In genomic region chr13:46979836-46980490, GRCm38 (mm10) we compare ENCODE assay signal across 12 mouse cellular contexts. TPM values are rescaled to one million over a fixed set of nuclear protein-coding genes. Genes with fewer than 3 reads are reported as not detected.
A peak's percentile ranks its signal among the peaks of the same experiment; 100 is the strongest.
DNase-seq lines count a peak whose midpoint lies in the region; ATAC-seq and TF ChIP-seq lines count a peak whose summit lies in the region.
"Had no signal": no experiment of that assay in that cellular context is flagged by ENCODE, and none has a peak within 500 bp of the region (broad histone marks: within the 10 kb centered on the region; RNA-seq: fewer than 3 reads in every experiment).

No protein-coding gene starts in this region.

- TF ChIP-seq EP300 in liver, postnatal 0 days (IDR thresholded peaks at IDR 0.05; ENCODE audit: low read depth) = no peak

- TF ChIP-seq CTCF in gastrocnemius, adult 2 months (IDR thresholded peaks at IDR 0.05) = no peak
- TF ChIP-seq CTCF in liver, postnatal 0 days (IDR thresholded peaks at IDR 0.05; ENCODE audit: low read depth) = no peak

- peak; percentile 59 for ATAC-seq in intestine, embryonic 16.5 days
- peak; percentile 23; the same call in 1 of the 2 replicates for ATAC-seq in megakaryocyte progenitor cell, adult 5-6 weeks (replicated peaks; ENCODE audit: poor library complexity)
- no peak for ATAC-seq in monocyte, adult 5-6 weeks (replicated peaks; ENCODE audit: insufficient number of reproducible peaks, low FRiP score, low TSS enrichment, poor library complexity, severe bottlenecking)
- no peak for ATAC-seq in neural tube, embryonic 15.5 days (ENCODE audit: low FRiP score)
- ATAC-seq in liver, postnatal 0 days = no peak
- ATAC-seq: forebrain, embryonic 16.5 days; midbrain, embryonic 15.5 days; Patski had no signal

- H3K27ac ChIP-seq in gastrocnemius, adult 2 months = peak overlapping the region; percentile 68
- H3K27ac ChIP-seq in intestine, embryonic 16.5 days (ENCODE audit: low read length) = peak overlapping the region; percentile 7; the same call in 1 of the 2 replicates
- H3K27ac ChIP-seq in neural tube, embryonic 15.5 days (replicated peaks) = no peak overlapping the region
- H3K27ac ChIP-seq in liver, postnatal 0 days (ENCODE audit: low read depth) = no peak overlapping the region
- H3K27ac ChIP-seq: midbrain, embryonic 15.5 days had no signal

- peaks cover 9% of the 10 kb centered on the region for H3K4me1 ChIP-seq in intestine, embryonic 16.5 days (ENCODE audit: control insufficient read depth, insufficient read depth, low read length)
- peaks cover 8% of the 10 kb centered on the region; the same call in 1 of the 2 replicates for H3K4me1 ChIP-seq in neural tube, embryonic 15.5 days
- H3K4me1 ChIP-seq in liver, postnatal 0 days (ENCODE audit: insufficient read depth) = no peaks in the 10 kb centered on the region

- no peaks in the 10 kb centered on the region for H3K36me3 ChIP-seq in intestine, embryonic 16.5 days (ENCODE audit: control insufficient read depth, insufficient read depth, low read length)
- no peaks in the 10 kb centered on the region for H3K36me3 ChIP-seq in neural tube, embryonic 15.5 days
- H3K36me3 ChIP-seq in liver, postnatal 0 days (replicated peaks; ENCODE audit: insufficient read depth, low read length) = no peaks in the 10 kb centered on the region
- H3K36me3 ChIP-seq: midbrain, embryonic 15.5 days had no signal

- H3K27me3 ChIP-seq in intestine, embryonic 16.5 days (replicated peaks; ENCODE audit: control insufficient read depth, insufficient read depth, low read length) = no peaks in the 10 kb centered on the region
- no peaks in the 10 kb centered on the region for H3K27me3 ChIP-seq in neural tube, embryonic 15.5 days (replicated peaks)
- H3K27me3 ChIP-seq in liver, postnatal 0 days (ENCODE audit: insufficient read depth, low read length) = no peaks in the 10 kb centered on the region
- H3K27me3 ChIP-seq: midbrain, embryonic 15.5 days; Patski had no signal

- 34% methylated on average over 13 of the region's 13 CpGs for WGBS in intestine, embryonic 16.5 days
- WGBS in neural tube, embryonic 15.5 days = 81% methylated on average over 13 of the region's 13 CpGs
- WGBS in liver, postnatal 0 days (ENCODE audit: insufficient replicate concordance) = 23% methylated on average over 13 of the region's 13 CpGs

- H3K9me3 ChIP-seq in intestine, embryonic 16.5 days (ENCODE audit: control insufficient read depth, low read length) = no peaks in the 10 kb centered on the region
- no peaks in the 10 kb centered on the region for H3K9me3 ChIP-seq in neural tube, embryonic 15.5 days (replicated peaks)
- H3K9me3 ChIP-seq in liver, postnatal 0 days (ENCODE audit: low read length) = no peaks in the 10 kb centered on the region
- H3K9me3 ChIP-seq: midbrain, embryonic 15.5 days had no signal

- H3K4me3 ChIP-seq in gastrocnemius, adult 2 months = no peak overlapping the region
- H3K4me3 ChIP-seq in intestine, embryonic 16.5 days (ENCODE audit: low read length) = no peak overlapping the region
- H3K4me3 ChIP-seq in neural tube, embryonic 15.5 days (replicated peaks) = no peak overlapping the region
- H3K4me3 ChIP-seq in liver, postnatal 0 days (ENCODE audit: low read depth, low read length) = no peak overlapping the region
- H3K4me3 ChIP-seq: midbrain, embryonic 15.5 days had no signal

- no peak overlapping the region for H3K9ac ChIP-seq in intestine, embryonic 16.5 days (ENCODE audit: low read depth, low read length)
- no peak overlapping the region for H3K9ac ChIP-seq in neural tube, embryonic 15.5 days (replicated peaks)
- H3K9ac ChIP-seq in liver, postnatal 0 days (replicated peaks) = no peak overlapping the region
- H3K9ac ChIP-seq: midbrain, embryonic 15.5 days had no signal

- DNase-seq in gastrocnemius, adult 2 months = peak; percentile 25
- no peak for DNase-seq in gastrocnemius, postnatal 4 days (ENCODE audit: low spot score in 2 of 2)
- DNase-seq in heart, adult 8-10 months (ENCODE audit: low spot score) = peak; percentile 53
- DNase-seq in liver, postnatal 0 days = no peak
- DNase-seq: liver had no signal

- no peak overlapping the region for H3K4me2 ChIP-seq in intestine, embryonic 16.5 days (ENCODE audit: low read depth, low read length)
- no peak overlapping the region for H3K4me2 ChIP-seq in neural tube, embryonic 15.5 days
- H3K4me2 ChIP-seq in liver, postnatal 0 days (ENCODE audit: low read depth, low read length) = no peak overlapping the region
- H3K4me2 ChIP-seq: midbrain, embryonic 15.5 days had no signal

- intact Hi-C loops in gastrocnemius, adult 2 months (cut with DNase I) = no loop called here

RNA-seq across cellular contexts. Expression of gene Nhlrc1, which starts 34.7 kb away (rescaled TPM):
- total RNA-seq in gastrocnemius, adult 2 months (2021) = 1 to 10 TPM; 4.5 to 5.4 TPM
- total RNA-seq in gastrocnemius, postnatal 4 days (2021) = 1 to 10 TPM; 3.6 to 3.8 TPM
- 1 to 10 TPM; 6.5 to 7.1 (median 6.7) TPM for total RNA-seq in heart, adult 8-10 months (2022)
- polyA plus RNA-seq in intestine, embryonic 16.5 days (2015; fragmentation: Nextera tagmentation; extraction: Ambion mirVana) = 2.9 and 3.1 TPM in 2 replicates
- 2.1 and 2.2 TPM in 2 replicates for total RNA-seq in megakaryocyte progenitor cell, adult 5-6 weeks (2015)
- 2.2 and 4.8 TPM in 2 replicates for total RNA-seq in megakaryocyte progenitor cell, adult 5-6 weeks (2017)
- 0.38 to 0.68 TPM in 2 of 3 replicates, not detected in the other for total RNA-seq in monocyte, adult 5-6 weeks (2017)
- 13.3 and 16.7 TPM in 2 replicates for polyA plus RNA-seq in neural tube, embryonic 15.5 days (2015; fragmentation: Nextera tagmentation; extraction: Ambion mirVana)
- polyA plus RNA-seq in liver, postnatal 0 days (2015; fragmentation: Nextera tagmentation; extraction: Ambion mirVana) = 0.95 TPM in 2 replicates

RNA-seq across cellular contexts. Expression of gene Kif13a, which starts 50.3 kb away (rescaled TPM):
- total RNA-seq in gastrocnemius, adult 2 months (2021) = 10 to 100 TPM; 90.6 to 92.3 TPM
- 10 to 100 TPM; 61.0 to 67.1 TPM for total RNA-seq in gastrocnemius, postnatal 4 days (2021)
- total RNA-seq in heart, adult 8-10 months (2022) = 100 to 1,000 TPM; 113 to 126 (median 121) TPM
- 6.2 and 7.6 TPM in 2 replicates for polyA plus RNA-seq in intestine, embryonic 16.5 days (2015; fragmentation: Nextera tagmentation; extraction: Ambion mirVana)
- total RNA-seq in megakaryocyte progenitor cell, adult 5-6 weeks (2015) = 20.9 and 24.4 TPM in 2 replicates
- total RNA-seq in megakaryocyte progenitor cell, adult 5-6 weeks (2017) = 31.1 and 41.0 TPM in 2 replicates
- 13.3 to 20.2 TPM (median 18.5 TPM) in 3 replicates for total RNA-seq in monocyte, adult 5-6 weeks (2017)
- polyA plus RNA-seq in neural tube, embryonic 15.5 days (2015; fragmentation: Nextera tagmentation; extraction: Ambion mirVana) = 10.2 and 10.4 TPM in 2 replicates
- polyA plus RNA-seq in liver, postnatal 0 days (2015; fragmentation: Nextera tagmentation; extraction: Ambion mirVana) = 4.9 and 5.4 TPM in 2 replicates

Comparison
In these comparisons a context has a peak if more than half of its experiments do, and no peak if none do; other contexts are left out.
1. DNase-seq: peak in gastrocnemius, adult 2 months (single experiment) and heart, adult 8-10 months (single experiment); none in gastrocnemius, postnatal 4 days (0 of 2) and liver, postnatal 0 days (single experiment).
2. H3K27ac ChIP-seq: peak in gastrocnemius, adult 2 months (single experiment) and intestine, embryonic 16.5 days (single experiment); none in neural tube, embryonic 15.5 days (single experiment) and liver, postnatal 0 days (single experiment).
3. ATAC-seq: peak in intestine, embryonic 16.5 days (single experiment) and megakaryocyte progenitor cell, adult 5-6 weeks (single experiment); none in monocyte, adult 5-6 weeks (single experiment), neural tube, embryonic 15.5 days (single experiment) and liver, postnatal 0 days (single experiment).